Mouse (Mus musculus): ENCODE measurements at regions not wholly inside any gene's neighbourhood (a gene's known extent, or its start where the extent isn't known, plus 50 kb on each side); places are given as distances from the start of the nearest gene placed in this dataset.

GRCm38 (mm10) chr4:23982790-23983451 lies 513.3 kb upstream of the Mms22l start:
- H3K27ac ChIP-seq, result peak overlapping the region; percentile 82
- H3K9me3 ChIP-seq (ENCODE audit: control insufficient read depth, low read length), result no peaks in the 10 kb centered on the region
- no peaks in the 10 kb centered on the region for H3K27me3 ChIP-seq (ENCODE audit: control insufficient read depth, insufficient read depth, low read length)
- no peaks in the 10 kb centered on the region for H3K36me3 ChIP-seq (replicated peaks; ENCODE audit: control insufficient read depth, insufficient read depth)
- ATAC-seq (ENCODE audit: low FRiP score), result peak; percentile 95
- peak overlapping the region; percentile 39 for H3K9ac ChIP-seq
- 16% methylated on average over 13 of the region's 13 CpGs for WGBS
- peak overlapping the region; percentile 7; the same call in 1 of the 2 replicates for H3K4me3 ChIP-seq (replicated peaks; ENCODE audit: low read length)
- peak; percentile 43 for DNase-seq (ENCODE audit: low spot score)
- H3K4me1 ChIP-seq (replicated peaks; ENCODE audit: control insufficient read depth, insufficient read depth, low read length), result no peaks in the 10 kb centered on the region
- peak overlapping the region; percentile 46 for H3K4me2 ChIP-seq (replicated peaks)

- H3K9ac ChIP-seq, result peak overlapping the region; percentile 39
- H3K4me3 ChIP-seq (replicated peaks; ENCODE audit: low read length), result peak overlapping the region; percentile 7; the same call in 1 of the 2 replicates
- no peaks in the 10 kb centered on the region for H3K36me3 ChIP-seq (replicated peaks; ENCODE audit: control insufficient read depth, insufficient read depth)
- H3K9me3 ChIP-seq (ENCODE audit: control insufficient read depth, low read length), result no peaks in the 10 kb centered on the region
- no peaks in the 10 kb centered on the region for H3K4me1 ChIP-seq (replicated peaks; ENCODE audit: control insufficient read depth, insufficient read depth, low read length)
- H3K4me2 ChIP-seq (replicated peaks), result peak overlapping the region; percentile 46
- 8% methylated on average over 8 of the region's 8 CpGs for WGBS
- peak; percentile 46 for DNase-seq (ENCODE audit: low spot score)
- peak overlapping the region; percentile 82 for H3K27ac ChIP-seq
- peak; percentile 81; the same call in 1 of the 2 replicates for ATAC-seq (ENCODE audit: low FRiP score)
- H3K27me3 ChIP-seq (ENCODE audit: control insufficient read depth, insufficient read depth, low read length), result no peaks in the 10 kb centered on the region
Observed at GRCm38 (mm10) chr4:23983452-23983805, 512.8 kb upstream of the Mms22l start.

DNA sequence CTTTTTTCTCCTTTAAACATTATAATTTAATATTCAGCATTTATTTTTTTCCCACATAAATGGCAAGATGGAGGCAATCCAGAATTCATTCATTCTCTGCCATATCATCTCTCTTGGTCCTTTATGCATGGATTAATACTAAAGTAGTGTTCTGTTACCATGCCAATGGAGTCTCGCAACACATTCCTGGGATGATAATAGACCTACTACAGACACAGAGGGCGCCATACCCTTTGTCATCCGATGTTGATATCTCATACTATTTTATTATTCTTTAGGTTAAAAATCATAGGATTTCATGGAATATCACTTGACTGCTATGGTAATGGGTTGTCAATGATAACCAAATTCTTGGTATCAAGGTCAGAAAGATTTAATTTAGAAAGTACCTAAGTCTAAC lies 512.2 kb upstream of the Mms22l start:
- Histone ChIP-seq H3K27me3 (ENCODE audit: control insufficient read depth, insufficient read depth, low read length) (no peaks in the 10 kb centered on the region), H3K9ac (no peak overlapping the region), H3K4me3 (replicated peaks; ENCODE audit: low read length) (no peak overlapping the region), H3K4me1 (replicated peaks; ENCODE audit: control insufficient read depth, insufficient read depth, low read length) (no peaks in the 10 kb centered on the region), H3K36me3 (replicated peaks; ENCODE audit: control insufficient read depth, insufficient read depth) (no peaks in the 10 kb centered on the region), H3K27ac (no peak overlapping the region), H3K9me3 (ENCODE audit: control insufficient read depth, low read length) (no peaks in the 10 kb centered on the region), H3K4me2 (replicated peaks) (no peak overlapping the region)
- WGBS, result 48% methylated on average over 3 of the region's 3 CpGs
- DNase-seq (ENCODE audit: low spot score) (no peak), ATAC-seq (ENCODE audit: low FRiP score) (no peak)

- no peak for ATAC-seq (ENCODE audit: low FRiP score)
- Histone ChIP-seq H3K36me3 (replicated peaks; ENCODE audit: control insufficient read depth, insufficient read depth) (no peaks in the 10 kb centered on the region), H3K9ac (no peak overlapping the region), H3K9me3 (ENCODE audit: control insufficient read depth, low read length) (no peaks in the 10 kb centered on the region), H3K4me3 (replicated peaks; ENCODE audit: low read length) (no peak overlapping the region), H3K4me2 (replicated peaks) (no peak overlapping the region), H3K4me1 (replicated peaks; ENCODE audit: control insufficient read depth, insufficient read depth, low read length) (no peaks in the 10 kb centered on the region), H3K27ac (no peak overlapping the region), H3K27me3 (ENCODE audit: control insufficient read depth, insufficient read depth, low read length) (no peaks in the 10 kb centered on the region)
- WGBS, result 20% methylated on average over 4 of the region's 4 CpGs
- DNase-seq (ENCODE audit: low spot score), result no peak
Observed at GRCm38 (mm10) chr4:23985956-23986355, 510.3 kb upstream of the Mms22l start.

DNA sequence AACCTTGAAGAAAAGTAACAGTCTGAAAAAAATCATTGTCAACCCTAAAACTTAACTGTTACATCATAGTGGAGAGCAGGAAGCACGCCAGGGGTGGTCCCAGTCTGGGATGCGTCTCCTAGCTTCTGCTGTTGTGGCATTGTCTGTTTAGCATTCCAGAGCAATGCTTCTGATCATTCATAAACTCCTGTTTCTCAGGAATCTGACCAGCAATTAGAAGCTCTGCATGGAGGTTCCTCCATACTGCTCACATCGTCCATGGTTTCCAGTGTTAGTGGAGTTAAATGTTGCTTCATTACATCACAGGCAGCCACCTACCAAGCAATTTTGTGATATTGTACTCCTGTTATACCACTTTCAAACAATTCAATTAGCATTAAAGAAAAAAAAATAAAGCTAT lies 502.4 kb upstream of the Mms22l start:
- DNase-seq (ENCODE audit: low spot score) (no peak), ATAC-seq (ENCODE audit: low FRiP score) (no peak)
- no peaks in the 10 kb centered on the region for H3K36me3 ChIP-seq (replicated peaks; ENCODE audit: control insufficient read depth, insufficient read depth)
- H3K4me1 ChIP-seq (replicated peaks; ENCODE audit: control insufficient read depth, insufficient read depth, low read length), result peaks cover 5% of the 10 kb centered on the region
- H3K9me3 ChIP-seq (ENCODE audit: control insufficient read depth, low read length), result no peaks in the 10 kb centered on the region
- H3K4me3 ChIP-seq (replicated peaks; ENCODE audit: low read length), result no peak overlapping the region
- no peak overlapping the region for H3K9ac ChIP-seq
- no peaks in the 10 kb centered on the region for H3K27me3 ChIP-seq (ENCODE audit: control insufficient read depth, insufficient read depth, low read length)
- 11% methylated on average over 3 of the region's 3 CpGs for WGBS
- peak overlapping the region; percentile 60; the same call in 1 of the 2 replicates for H3K27ac ChIP-seq
- H3K4me2 ChIP-seq (replicated peaks), result no peak overlapping the region

DNA sequence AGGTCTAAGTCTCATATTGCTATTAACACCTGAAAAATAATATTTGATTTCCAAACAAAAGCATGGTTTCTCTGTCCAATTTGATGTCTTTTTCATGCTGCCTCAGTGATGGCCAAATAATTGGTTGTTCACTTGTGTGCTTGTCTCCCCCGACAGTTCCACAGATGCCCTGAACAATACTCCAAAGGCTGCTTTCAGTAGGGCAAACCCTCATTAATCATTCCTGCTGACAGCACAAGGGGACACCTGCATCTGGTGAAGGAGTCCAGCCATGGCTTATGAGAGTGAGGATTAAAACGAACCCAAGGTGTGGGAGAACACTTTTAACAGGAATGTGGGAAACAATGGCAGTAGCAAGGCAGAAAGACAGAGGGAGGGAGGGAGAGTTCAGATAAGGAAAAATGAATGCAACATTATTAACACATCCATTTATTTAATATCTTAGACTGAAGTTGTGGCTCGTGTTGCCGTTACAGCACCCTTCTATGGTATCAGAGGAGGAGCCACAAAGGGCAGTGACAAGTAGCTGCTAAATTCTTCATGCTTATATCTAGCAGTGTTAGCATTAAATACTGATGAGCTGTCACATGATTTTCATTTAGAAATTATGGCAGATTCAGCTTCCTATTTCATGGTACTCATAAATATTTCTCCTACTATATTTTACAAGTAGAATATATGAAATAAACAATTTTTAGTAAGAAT lies 501.8 kb upstream of the Mms22l start:
- H3K4me1 ChIP-seq (replicated peaks; ENCODE audit: control insufficient read depth, insufficient read depth, low read length), result peaks cover 5% of the 10 kb centered on the region
- H3K4me2 ChIP-seq (replicated peaks), result no peak overlapping the region
- no peaks in the 10 kb centered on the region for H3K9me3 ChIP-seq (ENCODE audit: control insufficient read depth, low read length)
- peak overlapping the region; percentile 20; the same call in 1 of the 2 replicates for H3K27ac ChIP-seq
- peak; percentile 61 for DNase-seq (ENCODE audit: low spot score)
- no peaks in the 10 kb centered on the region for H3K27me3 ChIP-seq (ENCODE audit: control insufficient read depth, insufficient read depth, low read length)
- H3K9ac ChIP-seq, result no peak overlapping the region
- H3K4me3 ChIP-seq (replicated peaks; ENCODE audit: low read length), result no peak overlapping the region
- no peaks in the 10 kb centered on the region for H3K36me3 ChIP-seq (replicated peaks; ENCODE audit: control insufficient read depth, insufficient read depth)
- peak; percentile 79; the same call in 1 of the 2 replicates for ATAC-seq (ENCODE audit: low FRiP score)
- 15% methylated on average over 4 of the region's 4 CpGs for WGBS

DNA sequence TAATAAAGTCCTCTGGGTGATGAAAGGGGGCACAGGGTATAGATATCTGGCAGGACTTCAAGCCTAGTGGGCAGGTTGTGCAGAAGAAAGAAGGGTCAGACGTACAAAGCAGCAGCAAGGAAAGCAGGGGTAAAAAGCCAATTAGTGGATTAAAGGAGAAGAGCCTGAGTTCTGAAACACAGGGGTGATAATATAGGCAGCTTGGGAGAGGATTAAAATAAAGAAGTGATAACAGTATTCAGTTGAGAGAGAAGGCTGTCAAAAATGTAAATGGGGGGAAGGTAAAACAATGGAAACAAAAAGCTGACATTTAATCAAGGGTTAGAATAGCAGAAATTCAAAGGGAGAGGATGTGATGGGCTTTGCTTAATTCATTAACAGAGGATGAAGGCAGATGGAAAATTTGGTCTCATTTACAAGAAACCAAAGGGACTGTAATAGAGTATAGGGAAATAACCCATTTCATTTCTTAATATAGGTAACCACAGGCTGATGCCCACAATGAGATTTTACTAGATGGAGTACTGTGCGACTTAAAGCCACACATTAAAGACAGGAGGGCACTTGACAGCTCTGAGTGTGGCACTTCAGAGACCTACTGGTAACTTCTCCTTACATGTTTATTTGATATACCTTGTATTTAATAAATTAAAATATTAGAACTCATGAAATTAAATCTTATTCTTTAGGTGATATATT lies 489.8 kb upstream of the Mms22l start:
- H3K36me3 ChIP-seq (replicated peaks; ENCODE audit: control insufficient read depth, insufficient read depth), result no peaks in the 10 kb centered on the region
- no peaks in the 10 kb centered on the region for H3K9me3 ChIP-seq (ENCODE audit: control insufficient read depth, low read length)
- ATAC-seq (ENCODE audit: low FRiP score), result no peak
- H3K27ac ChIP-seq, result no peak overlapping the region
- no peaks in the 10 kb centered on the region for H3K27me3 ChIP-seq (ENCODE audit: control insufficient read depth, insufficient read depth, low read length)
- 45% methylated on average over 2 of the region's 2 CpGs for WGBS
- no peak overlapping the region for H3K4me3 ChIP-seq (replicated peaks; ENCODE audit: low read length)
- H3K4me1 ChIP-seq (replicated peaks; ENCODE audit: control insufficient read depth, insufficient read depth, low read length), result no peaks in the 10 kb centered on the region
- no peak for DNase-seq (ENCODE audit: low spot score)
- H3K9ac ChIP-seq, result no peak overlapping the region
- H3K4me2 ChIP-seq (replicated peaks), result no peak overlapping the region

GRCm38 (mm10) chr4:24019178-24020104 lies 476.8 kb upstream of the Mms22l start:
- Histone ChIP-seq H3K9ac (no peak overlapping the region), H3K4me1 (replicated peaks; ENCODE audit: control insufficient read depth, insufficient read depth, low read length) (peaks cover 8% of the 10 kb centered on the region; the same call in 1 of the 2 replicates), H3K4me3 (replicated peaks; ENCODE audit: low read length) (no peak overlapping the region), H3K4me2 (replicated peaks) (0 out of 2 replicates have a peak overlapping the region, but pooled peaks have one; percentile 1), H3K9me3 (ENCODE audit: control insufficient read depth, low read length) (no peaks in the 10 kb centered on the region), H3K36me3 (replicated peaks; ENCODE audit: control insufficient read depth, insufficient read depth) (no peaks in the 10 kb centered on the region), H3K27me3 (ENCODE audit: control insufficient read depth, insufficient read depth, low read length) (no peaks in the 10 kb centered on the region), H3K27ac (no peak overlapping the region)
- DNase-seq (ENCODE audit: low spot score), result peak; percentile 76
- ATAC-seq (ENCODE audit: low FRiP score), result peak; percentile 73
- 51% methylated on average over 11 of the region's 11 CpGs for WGBS
